Mouse (Mus musculus): ENCODE data around the gene Syap1. TPM values are rescaled to one million over a fixed set of nuclear protein-coding genes. Genes with fewer than 3 reads are reported as not detected.
A peak's percentile ranks its signal among the peaks of the same experiment; 100 is the strongest.

Syap1 gene
- 52.0 and 57.8 TPM in 2 replicates for polyA plus RNA-seq (2014; fragmentation: Nextera tagmentation; extraction: Ambion mirVana)

DNA sequence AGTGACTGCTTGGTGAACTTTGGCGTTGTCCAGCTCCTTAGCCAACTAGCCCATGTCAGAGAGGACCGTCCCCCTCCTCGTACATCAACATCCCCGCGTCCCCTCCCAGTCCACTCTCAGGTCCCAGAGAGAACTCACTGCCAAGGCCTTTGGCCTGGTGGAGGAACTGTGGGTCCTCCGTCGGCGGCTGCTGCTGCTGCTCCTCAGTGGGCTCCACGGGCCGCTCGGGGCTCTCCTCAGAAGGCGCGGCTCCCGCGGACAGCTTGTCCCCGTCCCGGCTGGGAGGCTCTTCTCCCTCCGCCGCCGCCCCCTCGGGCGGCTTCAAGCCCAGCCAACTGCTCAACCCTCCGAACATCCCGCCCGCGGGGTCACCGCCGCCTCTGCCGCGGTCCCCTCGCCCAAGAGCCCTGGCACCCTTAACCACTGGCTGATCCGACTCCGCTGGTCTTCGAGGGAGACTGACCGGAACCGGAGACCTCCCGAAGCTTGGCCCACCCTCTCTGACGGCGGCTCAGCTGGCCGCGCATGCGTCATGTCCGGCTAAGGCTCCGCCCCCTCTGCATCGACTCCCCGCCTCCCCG is at the start of gene Syap1:
Syap1 (minus strand) TSS at position 517 of the 581 bp plus-strand sequence.
- Histone ChIP-seq H3K9ac (replicated peaks; ENCODE audit: low read length) (peak within 1 kb of the TSS; percentile 73), H3K9me3 (replicated peaks; ENCODE audit: control insufficient read depth, low read length) (no peaks in the 10 kb centered on the region), H3K36me3 (replicated peaks; ENCODE audit: control insufficient read depth, insufficient read depth, low read depth, low read length) (no peaks in the 10 kb centered on the region), H3K27me3 (ENCODE audit: control insufficient read depth, insufficient read depth, low read length) (no peaks in the 10 kb centered on the region), H3K4me2 (ENCODE audit: low read depth, low read length) (peak within 1 kb of the TSS; percentile 33), H3K4me1 (ENCODE audit: control insufficient read depth, insufficient read depth, low read length) (no peaks in the 10 kb centered on the region), H3K27ac (replicated peaks; ENCODE audit: low read depth, low read length) (no peak within 1 kb of the TSS), H3K4me3 (ENCODE audit: low read depth, low read length) (peak within 1 kb of the TSS; percentile 65)
- peak; percentile 82 for DNase-seq (ENCODE audit: low spot score)
- ATAC-seq (replicated peaks; ENCODE audit: insufficient number of reproducible peaks, low FRiP score, low TSS enrichment, low read depth): peak; percentile 93
- 15% methylated on average over 37 of the region's 47 CpGs for WGBS

DNA sequence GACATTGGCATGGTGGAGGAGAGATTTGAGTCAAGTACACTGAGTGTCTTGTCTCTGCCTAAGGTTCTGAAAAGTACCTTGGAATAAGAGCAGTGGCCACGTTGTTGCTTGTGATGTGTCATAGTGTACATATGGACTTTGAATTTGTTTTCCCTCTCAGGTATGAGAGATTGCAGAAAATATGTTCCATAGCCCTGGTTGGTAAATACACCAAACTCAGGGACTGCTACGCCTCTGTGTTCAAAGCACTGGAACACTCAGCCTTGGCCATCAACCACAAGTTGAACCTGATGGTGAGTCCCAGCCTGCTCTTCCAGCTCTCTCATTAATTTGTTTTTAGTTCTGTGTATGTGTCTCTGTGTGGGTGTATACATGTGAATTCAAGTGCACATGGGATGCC is 43.2 kb upstream of the Syap1 start:
- Histone ChIP-seq H3K36me3 (replicated peaks; ENCODE audit: control insufficient read depth, insufficient read depth, low read depth, low read length) (no peaks in the 10 kb centered on the region; the same call in 1 of the 2 replicates), H3K4me2 (ENCODE audit: low read depth, low read length) (no peak overlapping the region), H3K27ac (replicated peaks; ENCODE audit: low read depth, low read length) (no peak overlapping the region), H3K4me1 (ENCODE audit: control insufficient read depth, insufficient read depth, low read length) (no peaks in the 10 kb centered on the region), H3K4me3 (ENCODE audit: low read depth, low read length) (no peak overlapping the region), H3K9ac (replicated peaks; ENCODE audit: low read length) (no peak overlapping the region), H3K27me3 (ENCODE audit: control insufficient read depth, insufficient read depth, low read length) (no peaks in the 10 kb centered on the region), H3K9me3 (replicated peaks; ENCODE audit: control insufficient read depth, low read length) (no peaks in the 10 kb centered on the region)
- DNase-seq (ENCODE audit: low spot score) (no peak), ATAC-seq (replicated peaks; ENCODE audit: insufficient number of reproducible peaks, low FRiP score, low TSS enrichment, low read depth) (no peak)
- WGBS: 89% methylated on average over 2 of the region's 2 CpGs

GRCm38 (mm10) chrX:162921487-162922125 is 33.4 kb upstream of the Syap1 start:
- no peak for ATAC-seq (replicated peaks; ENCODE audit: insufficient number of reproducible peaks, low FRiP score, low TSS enrichment, low read depth)
- no peak overlapping the region for H3K4me2 ChIP-seq (ENCODE audit: low read depth, low read length)
- 91% methylated on average over 8 of the region's 8 CpGs for WGBS
- H3K36me3 ChIP-seq (replicated peaks; ENCODE audit: control insufficient read depth, insufficient read depth, low read depth, low read length): no peaks in the 10 kb centered on the region
- no peaks in the 10 kb centered on the region for H3K9me3 ChIP-seq (replicated peaks; ENCODE audit: control insufficient read depth, low read length)
- no peaks in the 10 kb centered on the region for H3K27me3 ChIP-seq (ENCODE audit: control insufficient read depth, insufficient read depth, low read length)
- no peaks in the 10 kb centered on the region for H3K4me1 ChIP-seq (ENCODE audit: control insufficient read depth, insufficient read depth, low read length)
- no peak overlapping the region for H3K27ac ChIP-seq (replicated peaks; ENCODE audit: low read depth, low read length)
- H3K4me3 ChIP-seq (ENCODE audit: low read depth, low read length): no peak overlapping the region
- H3K9ac ChIP-seq (replicated peaks; ENCODE audit: low read length): no peak overlapping the region
- DNase-seq (ENCODE audit: low spot score): no peak

DNA sequence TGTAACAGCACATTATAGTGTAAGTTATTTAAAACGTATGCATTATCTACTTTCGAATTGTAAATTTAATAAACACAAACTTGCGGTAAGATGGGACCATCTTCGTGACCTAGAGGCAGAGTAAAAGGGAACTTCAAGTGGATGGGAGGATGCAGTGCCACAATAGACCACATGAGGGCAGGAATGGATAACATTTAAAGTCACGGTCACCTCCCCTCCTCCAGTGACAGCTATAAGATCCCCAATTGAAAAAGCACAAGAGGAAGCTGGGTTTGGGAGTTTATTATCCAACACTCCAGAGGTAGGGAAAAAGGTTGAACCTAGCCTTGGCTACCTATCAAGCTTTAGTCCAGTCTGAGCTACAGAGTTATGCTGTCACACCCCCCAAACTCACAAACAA is 27.4 kb upstream of the Syap1 start:
- no peak for ATAC-seq (replicated peaks; ENCODE audit: insufficient number of reproducible peaks, low FRiP score, low TSS enrichment, low read depth)
- Histone ChIP-seq H3K4me2 (ENCODE audit: low read depth, low read length) (no peak overlapping the region), H3K4me3 (ENCODE audit: low read depth, low read length) (no peak overlapping the region), H3K9ac (replicated peaks; ENCODE audit: low read length) (no peak overlapping the region), H3K36me3 (replicated peaks; ENCODE audit: control insufficient read depth, insufficient read depth, low read depth, low read length) (no peaks in the 10 kb centered on the region), H3K27me3 (ENCODE audit: control insufficient read depth, insufficient read depth, low read length) (no peaks in the 10 kb centered on the region), H3K9me3 (replicated peaks; ENCODE audit: control insufficient read depth, low read length) (no peaks in the 10 kb centered on the region), H3K4me1 (ENCODE audit: control insufficient read depth, insufficient read depth, low read length) (no peaks in the 10 kb centered on the region), H3K27ac (replicated peaks; ENCODE audit: low read depth, low read length) (no peak overlapping the region)
- peak; percentile 53 for DNase-seq (ENCODE audit: low spot score)
- 39% methylated on average over 5 of the region's 5 CpGs for WGBS

DNA sequence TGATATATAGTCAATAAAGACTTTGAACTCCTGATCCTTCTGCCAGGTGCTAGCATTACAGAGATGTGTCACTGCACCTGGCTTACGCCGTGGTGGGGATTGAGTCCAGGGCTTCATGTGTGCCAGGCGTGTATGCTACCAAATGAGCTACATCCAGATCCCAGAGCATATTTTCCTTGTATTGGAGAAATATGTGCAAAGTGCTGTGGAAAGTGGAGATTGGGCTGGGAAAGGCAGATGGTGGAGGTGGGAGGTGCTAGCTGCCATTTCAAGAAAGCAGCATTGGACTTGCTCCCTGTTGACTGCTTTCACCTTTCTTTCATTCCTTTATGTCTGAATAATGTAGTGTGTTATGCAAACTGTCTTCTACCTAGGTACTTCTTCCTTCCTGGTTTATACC is 25.4 kb upstream of the Syap1 start:
- 98% methylated on average over 3 of the region's 3 CpGs for WGBS
- no peak overlapping the region for H3K4me3 ChIP-seq (ENCODE audit: low read depth, low read length)
- H3K9me3 ChIP-seq (replicated peaks; ENCODE audit: control insufficient read depth, low read length): no peaks in the 10 kb centered on the region

DNA sequence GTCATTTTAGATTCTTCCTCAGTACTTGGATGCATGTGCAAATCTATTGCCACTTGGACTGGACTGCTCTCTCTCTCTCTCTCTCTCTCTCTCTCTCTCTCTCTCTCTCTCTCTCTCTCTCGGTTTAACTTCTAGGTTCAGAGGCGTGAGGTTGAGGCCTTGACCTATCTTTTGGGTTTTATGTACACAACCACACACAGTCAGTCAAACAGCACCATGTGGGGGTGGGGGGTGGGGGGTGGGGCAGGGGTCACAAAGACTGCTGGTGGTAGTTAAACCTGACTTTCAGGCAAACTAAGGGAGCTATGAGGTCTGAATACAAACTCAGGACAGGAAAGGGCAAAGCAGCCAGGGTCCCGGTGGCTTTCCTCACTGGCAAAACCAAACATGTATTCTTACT is 19.3 kb upstream of the Syap1 start:
- H3K27ac ChIP-seq (replicated peaks; ENCODE audit: low read depth, low read length): no peak overlapping the region
- H3K9ac ChIP-seq (replicated peaks; ENCODE audit: low read length): no peak overlapping the region
- no peaks in the 10 kb centered on the region for H3K9me3 ChIP-seq (replicated peaks; ENCODE audit: control insufficient read depth, low read length)
- WGBS: 74% methylated on average over 3 of the region's 3 CpGs
- ATAC-seq (replicated peaks; ENCODE audit: insufficient number of reproducible peaks, low FRiP score, low TSS enrichment, low read depth) (no peak), DNase-seq (ENCODE audit: low spot score) (no peak)
- no peaks in the 10 kb centered on the region for H3K36me3 ChIP-seq (replicated peaks; ENCODE audit: control insufficient read depth, insufficient read depth, low read depth, low read length)
- no peak overlapping the region for H3K4me2 ChIP-seq (ENCODE audit: low read depth, low read length)
- H3K27me3 ChIP-seq (ENCODE audit: control insufficient read depth, insufficient read depth, low read length): no peaks in the 10 kb centered on the region
- no peaks in the 10 kb centered on the region for H3K4me1 ChIP-seq (ENCODE audit: control insufficient read depth, insufficient read depth, low read length)
- no peak overlapping the region for H3K4me3 ChIP-seq (ENCODE audit: low read depth, low read length)

More for the DNA sequence above, 25.4 kb upstream of the Syap1 start:
- Histone ChIP-seq H3K27ac (replicated peaks; ENCODE audit: low read depth, low read length) (no peak overlapping the region), H3K9ac (replicated peaks; ENCODE audit: low read length) (no peak overlapping the region), H3K36me3 (replicated peaks; ENCODE audit: control insufficient read depth, insufficient read depth, low read depth, low read length) (no peaks in the 10 kb centered on the region), H3K27me3 (ENCODE audit: control insufficient read depth, insufficient read depth, low read length) (no peaks in the 10 kb centered on the region), H3K4me2 (ENCODE audit: low read depth, low read length) (no peak overlapping the region), H3K4me1 (ENCODE audit: control insufficient read depth, insufficient read depth, low read length) (no peaks in the 10 kb centered on the region)
- ATAC-seq (replicated peaks; ENCODE audit: insufficient number of reproducible peaks, low FRiP score, low TSS enrichment, low read depth) (no peak), DNase-seq (ENCODE audit: low spot score) (no peak)

- 20% methylated on average over 29 of the region's 29 CpGs for WGBS
- H3K27me3 ChIP-seq (ENCODE audit: control insufficient read depth, insufficient read depth, low read length): no peaks in the 10 kb centered on the region
- DNase-seq (ENCODE audit: low spot score): peak; percentile 27
Observed at GRCm38 (mm10) chrX:162902040-162902734, 13.9 kb upstream of the Syap1 start.

More at GRCm38 (mm10) chrX:162902040-162902734, 13.9 kb upstream of the Syap1 start:
- H3K27ac ChIP-seq (replicated peaks; ENCODE audit: low read depth, low read length): no peak overlapping the region
- H3K4me1 ChIP-seq (ENCODE audit: control insufficient read depth, insufficient read depth, low read length): no peaks in the 10 kb centered on the region
- H3K9ac ChIP-seq (replicated peaks; ENCODE audit: low read length): peak overlapping the region; percentile 65
- H3K9me3 ChIP-seq (replicated peaks; ENCODE audit: control insufficient read depth, low read length): no peaks in the 10 kb centered on the region
- ATAC-seq (replicated peaks; ENCODE audit: insufficient number of reproducible peaks, low FRiP score, low TSS enrichment, low read depth): peak; percentile 75; the same call in 1 of the 2 replicates
- no peaks in the 10 kb centered on the region for H3K36me3 ChIP-seq (replicated peaks; ENCODE audit: control insufficient read depth, insufficient read depth, low read depth, low read length)
- peak overlapping the region; percentile 56 for H3K4me3 ChIP-seq (ENCODE audit: low read depth, low read length)
- H3K4me2 ChIP-seq (ENCODE audit: low read depth, low read length): peak overlapping the region; percentile 60

All from embryonic facial prominence, embryonic 11.5 days (tissue).